In the genomic region with DNA sequence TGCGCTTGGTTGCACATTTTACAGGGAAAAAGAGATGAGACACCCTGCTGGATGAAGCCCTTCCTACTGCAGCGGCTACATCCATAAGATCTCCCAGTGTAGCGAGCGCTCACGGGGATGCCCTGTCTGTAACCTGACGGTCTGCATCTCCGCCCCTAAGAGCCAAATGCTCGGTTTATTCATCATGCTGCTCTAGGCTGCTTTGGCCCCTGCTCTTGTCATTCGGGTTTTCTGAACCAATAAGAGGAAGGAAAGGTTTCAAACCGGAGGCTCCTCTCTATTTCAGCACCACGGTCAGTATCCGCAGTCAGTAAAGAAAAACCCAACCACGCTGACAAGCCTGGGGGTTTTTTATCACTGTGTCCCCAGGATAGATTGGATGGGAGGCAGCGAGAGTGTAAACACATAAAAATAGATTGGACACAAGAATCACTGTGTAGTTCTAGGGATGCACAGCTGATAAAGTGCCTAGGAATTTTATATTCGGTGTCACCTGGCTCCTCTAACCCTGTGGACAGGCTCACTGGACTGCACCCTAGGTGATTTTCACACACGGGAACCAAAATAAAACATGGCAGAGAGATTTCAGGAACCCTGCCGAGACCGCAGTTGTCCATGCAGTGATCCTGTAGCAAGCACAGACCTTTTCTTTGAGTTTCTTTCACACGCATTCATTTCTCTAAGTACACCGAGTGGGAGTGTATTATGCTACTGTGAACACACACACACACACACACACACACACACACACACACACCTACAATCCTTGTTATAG, we compare ENCODE assay signal across 8 mouse cellular contexts. TPM values are rescaled to one million over a fixed set of nuclear protein-coding genes. Genes with fewer than 3 reads are reported as not detected.
DNase-seq lines count a peak whose midpoint lies in the region; ATAC-seq and TF ChIP-seq lines count a peak whose summit lies in the region.

No protein-coding gene starts in this region.

- H3K4me2 ChIP-seq in kidney, postnatal 0 days (ENCODE audit: low read length), result peak overlapping the region; percentile 39
- H3K4me2 ChIP-seq in embryonic facial prominence, embryonic 15.5 days (replicated peaks), result peak overlapping the region; percentile 57
- peak overlapping the region; percentile 67 for H3K4me2 ChIP-seq in intestine, embryonic 15.5 days (replicated peaks)
- 0 out of 2 replicates have a peak overlapping the region, but pooled peaks have one; percentile 23 for H3K4me2 ChIP-seq in limb, embryonic 14.5 days (replicated peaks; ENCODE audit: low read depth, low read length, severe bottlenecking)

- DNase-seq in kidney, postnatal 0 days (ENCODE audit: low spot score), result peak; percentile 75
- no peak for DNase-seq in kidney, adult 8-10 months
- peak; percentile 47 for DNase-seq in adrenal gland, postnatal 14 days
- DNase-seq in limb, embryonic 14.5 days (ENCODE audit: low spot score), result peak; percentile 81
- DNase-seq in right cerebral cortex, postnatal 4 days, result peak; percentile 42
- no peak for DNase-seq in spleen, postnatal 4 days (ENCODE audit: low spot score in 2 of 2)

- no peaks in the 10 kb centered on the region for H3K27me3 ChIP-seq in kidney, postnatal 0 days (ENCODE audit: insufficient read depth, low read length)
- peaks cover 9% of the 10 kb centered on the region for H3K27me3 ChIP-seq in embryonic facial prominence, embryonic 15.5 days
- H3K27me3 ChIP-seq in intestine, embryonic 15.5 days (replicated peaks), result peaks cover 4% of the 10 kb centered on the region; the same call in 1 of the 2 replicates
- peaks cover 12% of the 10 kb centered on the region for H3K27me3 ChIP-seq in limb, embryonic 14.5 days (ENCODE audit: control insufficient read depth, insufficient read depth, low read length)

- H3K9ac ChIP-seq in kidney, postnatal 0 days (ENCODE audit: low read depth, low read length), result no peak overlapping the region
- no peak overlapping the region for H3K9ac ChIP-seq in embryonic facial prominence, embryonic 15.5 days
- H3K9ac ChIP-seq in intestine, embryonic 15.5 days, result no peak overlapping the region
- no peak overlapping the region for H3K9ac ChIP-seq in limb, embryonic 14.5 days (ENCODE audit: low read depth, low read length, severe bottlenecking)

- WGBS in kidney, postnatal 0 days, result 8% methylated on average over 20 of the region's 20 CpGs
- 12% methylated on average over 20 of the region's 20 CpGs for WGBS in embryonic facial prominence, embryonic 15.5 days
- WGBS in intestine, embryonic 15.5 days, result 10% methylated on average over 20 of the region's 20 CpGs
- 10% methylated on average over 20 of the region's 20 CpGs for WGBS in limb, embryonic 14.5 days

- no peak for ATAC-seq in kidney, postnatal 0 days (replicated peaks; ENCODE audit: low FRiP score, low read depth)
- ATAC-seq in embryonic facial prominence, embryonic 15.5 days (ENCODE audit: insufficient number of reproducible peaks, low FRiP score, low TSS enrichment, low read depth), result no peak
- ATAC-seq in intestine, embryonic 15.5 days, result peak; percentile 36; the same call in 1 of the 2 replicates
- peak; percentile 50; the same call in 1 of the 2 replicates for ATAC-seq in limb, embryonic 14.5 days (ENCODE audit: low FRiP score, low read depth)

- no peaks in the 10 kb centered on the region for H3K9me3 ChIP-seq in kidney, postnatal 0 days (replicated peaks; ENCODE audit: low read length)
- no peaks in the 10 kb centered on the region for H3K9me3 ChIP-seq in embryonic facial prominence, embryonic 15.5 days (replicated peaks)
- H3K9me3 ChIP-seq in intestine, embryonic 15.5 days, result no peaks in the 10 kb centered on the region
- H3K9me3 ChIP-seq in limb, embryonic 14.5 days (ENCODE audit: control insufficient read depth, low read length), result no peaks in the 10 kb centered on the region

- TF ChIP-seq POLR2A in limb, embryonic 14.5 days (IDR thresholded peaks at IDR 0.05; ENCODE audit: borderline replicate concordance, extremely low read depth, insufficient read depth, insufficient read length), result no peak

- no peak overlapping the region for H3K4me3 ChIP-seq in kidney, postnatal 0 days (replicated peaks; ENCODE audit: low read depth, low read length)
- H3K4me3 ChIP-seq in embryonic facial prominence, embryonic 15.5 days (replicated peaks), result peak overlapping the region; percentile 34
- peak overlapping the region; percentile 9; the same call in 1 of the 2 replicates for H3K4me3 ChIP-seq in intestine, embryonic 15.5 days (replicated peaks)
- H3K4me3 ChIP-seq in limb, embryonic 14.5 days (replicated peaks; ENCODE audit: low read length), result no peak overlapping the region

- H3K4me1 ChIP-seq in kidney, postnatal 0 days (replicated peaks; ENCODE audit: insufficient read depth, low read length), result no peaks in the 10 kb centered on the region
- H3K4me1 ChIP-seq in embryonic facial prominence, embryonic 15.5 days, result peaks cover 18% of the 10 kb centered on the region
- peaks cover 14% of the 10 kb centered on the region; the same call in 1 of the 2 replicates for H3K4me1 ChIP-seq in intestine, embryonic 15.5 days (replicated peaks)
- peaks cover 12% of the 10 kb centered on the region for H3K4me1 ChIP-seq in limb, embryonic 14.5 days (ENCODE audit: control insufficient read depth, insufficient read depth, low read length)

- no peak overlapping the region for H3K27ac ChIP-seq in kidney, postnatal 0 days
- H3K27ac ChIP-seq in embryonic facial prominence, embryonic 15.5 days (replicated peaks), result no peak overlapping the region
- H3K27ac ChIP-seq in intestine, embryonic 15.5 days, result no peak overlapping the region
- no peak overlapping the region for H3K27ac ChIP-seq in limb, embryonic 14.5 days (replicated peaks; ENCODE audit: low read depth, low read length)

- no peak for TF ChIP-seq CTCF in kidney, postnatal 0 days (IDR thresholded peaks at IDR 0.05; ENCODE audit: low read depth)

- no peaks in the 10 kb centered on the region for H3K36me3 ChIP-seq in kidney, postnatal 0 days (ENCODE audit: insufficient read depth, low read length)
- H3K36me3 ChIP-seq in embryonic facial prominence, embryonic 15.5 days, result no peaks in the 10 kb centered on the region
- no peaks in the 10 kb centered on the region for H3K36me3 ChIP-seq in intestine, embryonic 15.5 days
- no peaks in the 10 kb centered on the region for H3K36me3 ChIP-seq in limb, embryonic 14.5 days (ENCODE audit: control insufficient read depth, insufficient read depth, low read length)

RNA-seq across cellular contexts. Expression of a gene that starts 1.3 kb away (rescaled TPM):
- 2.1 and 2.2 TPM in 2 replicates for polyA plus RNA-seq in kidney, postnatal 0 days (2015; fragmentation: Nextera tagmentation; extraction: Ambion mirVana)
- 4.5 and 6.2 TPM in 2 replicates for total RNA-seq in adrenal gland, postnatal 14 days (2021)
- 2.7 and 3.4 TPM in 2 replicates for polyA plus RNA-seq in embryonic facial prominence, embryonic 15.5 days (2015; fragmentation: Nextera tagmentation; extraction: Ambion mirVana)
- polyA plus RNA-seq in intestine, embryonic 15.5 days (2015; fragmentation: Nextera tagmentation; extraction: Ambion mirVana), result 3.7 TPM in 2 replicates
- 0.15 and 0.16 TPM in 2 replicates for polyA plus RNA-seq in limb, embryonic 14.5 days (2012; rRNA removed)
- 0.41 and 0.55 TPM in 2 replicates for polyA plus RNA-seq in limb, embryonic 14.5 days (2014; fragmentation: Nextera tagmentation; extraction: Ambion mirVana)

Comparison
In these comparisons a context has a peak if more than half of its experiments do, and no peak if none do; other contexts are left out.
1. DNase-seq: peak in kidney, postnatal 0 days (single experiment), adrenal gland, postnatal 14 days (single experiment), limb, embryonic 14.5 days (single experiment) and right cerebral cortex, postnatal 4 days (single experiment); none in kidney, adult 8-10 months (0 of 2) and spleen, postnatal 4 days (0 of 2).
2. ATAC-seq: peak in intestine, embryonic 15.5 days (single experiment) and limb, embryonic 14.5 days (single experiment); none in kidney, postnatal 0 days (single experiment) and embryonic facial prominence, embryonic 15.5 days (single experiment).
3. H3K4me3 ChIP-seq: peak in embryonic facial prominence, embryonic 15.5 days (single experiment) and intestine, embryonic 15.5 days (single experiment); none in kidney, postnatal 0 days (single experiment) and limb, embryonic 14.5 days (single experiment).
4. Peak in every context shown above with its lines, with median percentiles within 50 percentile points of each other: H3K4me2 ChIP-seq.